Mouse (Mus musculus): ENCODE data around the gene Tpsg1.

The Tpsg1 gene

DNA sequence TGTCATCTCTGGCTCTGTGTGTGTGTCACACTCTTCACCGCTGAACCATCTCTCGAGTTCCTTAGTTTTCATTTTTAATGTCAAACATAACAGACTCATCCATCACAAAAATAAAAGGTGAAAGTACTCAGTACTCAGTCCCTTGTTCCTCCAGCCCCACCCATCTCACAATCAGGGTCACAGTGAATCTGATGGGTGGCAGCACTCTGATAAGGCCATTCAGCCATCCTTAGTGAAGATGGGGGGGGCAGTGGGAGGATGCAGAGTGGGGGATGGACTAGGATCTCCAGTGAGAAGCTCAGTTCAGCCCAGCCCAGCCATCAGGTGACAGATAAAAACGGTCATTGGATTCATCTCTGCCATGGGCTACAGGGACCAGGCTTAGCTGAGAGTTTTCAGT lies at the start of gene Tpsg1:
Gene Tpsg1, plus strand, starts transcription at position 301 of the 400 bp plus-strand sequence.
- DNase-seq (ENCODE audit: extremely low spot score, low read depth, low spot score), result no peak

DNA sequence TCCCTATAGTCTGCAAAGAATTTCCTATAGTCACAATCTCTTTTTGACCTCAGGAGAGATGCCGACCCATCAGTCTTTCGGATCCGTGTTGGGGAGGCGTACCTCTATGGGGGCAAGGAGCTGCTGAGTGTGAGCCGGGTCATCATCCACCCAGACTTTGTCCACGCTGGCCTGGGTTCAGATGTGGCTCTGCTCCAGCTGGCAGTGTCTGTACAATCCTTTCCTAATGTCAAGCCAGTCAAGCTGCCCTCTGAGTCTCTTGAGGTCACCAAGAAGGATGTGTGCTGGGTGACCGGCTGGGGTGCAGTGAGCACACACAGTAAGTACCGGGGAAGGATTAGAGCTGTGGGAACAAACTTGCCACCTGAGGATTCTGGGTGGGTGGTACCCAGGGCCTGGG lies 48.3 kb upstream of the Tpsg1 start:
- DNase-seq (ENCODE audit: extremely low spot score, low read depth, low spot score), result no peak

DNA sequence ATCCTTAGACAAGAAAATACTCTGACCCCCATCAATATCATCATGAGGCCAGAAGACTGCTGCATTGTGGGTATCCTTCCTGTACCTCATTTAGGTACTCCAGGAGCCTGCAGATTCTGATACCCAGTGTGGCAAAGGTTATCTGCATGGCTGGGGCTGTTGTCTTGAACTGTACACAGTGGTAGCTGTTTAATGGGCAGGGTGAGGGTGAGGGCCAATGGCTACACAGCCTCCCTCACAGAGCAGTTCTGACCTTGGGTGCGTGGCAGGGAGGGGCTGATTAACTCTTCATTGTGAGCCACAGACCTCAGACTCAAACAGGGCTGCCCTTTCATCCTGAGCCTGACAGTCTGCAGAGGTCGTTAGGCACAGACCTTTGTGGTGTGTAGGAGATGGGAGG lies 46.1 kb upstream of the Tpsg1 start:
- no peak for DNase-seq (ENCODE audit: extremely low spot score, low read depth, low spot score)

DNA sequence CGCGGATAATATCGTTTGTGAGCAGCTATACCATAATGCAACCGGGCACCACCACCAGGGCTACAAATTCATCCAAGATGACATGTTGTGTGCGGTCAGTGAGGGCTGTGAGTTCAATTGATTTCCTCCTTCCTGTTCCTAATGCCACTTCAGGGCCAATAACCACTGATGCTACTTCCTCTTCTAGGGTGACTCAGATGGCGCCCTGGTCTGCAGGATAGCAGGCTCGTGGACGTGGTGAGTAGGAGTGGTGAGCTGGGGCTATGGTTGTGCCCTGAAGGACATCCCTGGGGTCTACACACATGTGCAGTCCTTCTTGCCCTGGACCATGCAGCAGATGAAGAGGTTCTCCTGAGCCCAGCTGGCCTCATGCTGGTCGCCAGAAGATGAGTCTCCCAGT lies 36.8 kb upstream of the Tpsg1 start:
- DNase-seq (ENCODE audit: extremely low spot score, low read depth, low spot score), result no peak

DNA sequence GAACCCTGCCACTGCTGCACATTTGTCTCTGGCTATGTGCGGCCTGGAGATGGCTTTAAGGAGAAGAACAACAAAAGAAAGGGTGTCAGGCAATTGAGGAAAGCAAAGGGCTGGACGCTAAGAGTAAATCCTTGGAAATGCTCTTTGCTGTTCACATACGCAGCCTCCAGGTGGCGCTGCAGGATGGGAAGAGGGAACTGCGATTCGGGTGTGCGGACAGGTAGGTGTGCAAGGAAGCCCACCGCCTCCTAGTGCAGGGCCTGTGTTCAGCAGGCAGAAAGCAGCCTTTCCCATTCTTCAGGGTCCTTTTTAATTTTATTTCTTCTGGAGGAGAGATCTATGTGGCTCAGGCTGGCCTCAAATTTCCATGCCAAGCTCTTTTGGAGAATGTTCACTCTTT lies 35.1 kb upstream of the Tpsg1 start:
- DNase-seq (ENCODE audit: extremely low spot score, low read depth, low spot score), result peak; percentile 57

DNA sequence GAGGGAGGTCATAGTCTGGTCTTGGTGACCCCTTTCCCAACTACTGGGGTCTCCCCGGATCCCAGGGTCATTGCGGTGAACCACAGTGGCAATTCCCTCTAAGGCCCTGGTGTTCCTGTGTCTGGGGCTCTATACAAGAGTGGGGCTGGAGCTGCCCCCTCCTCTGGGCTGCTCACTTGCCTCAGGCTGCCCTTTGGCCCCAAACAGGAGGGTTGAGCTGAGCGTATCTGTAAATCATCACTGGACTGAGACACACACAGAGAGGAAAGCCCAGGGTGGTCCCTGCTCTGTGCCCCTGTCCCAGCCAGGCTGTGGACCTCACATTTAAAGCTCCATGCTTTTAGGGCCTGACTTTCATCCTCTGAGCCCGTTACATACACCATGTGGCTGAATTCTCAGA lies 30.9 kb upstream of the Tpsg1 start:
- no peak for DNase-seq (ENCODE audit: extremely low spot score, low read depth, low spot score)

DNA sequence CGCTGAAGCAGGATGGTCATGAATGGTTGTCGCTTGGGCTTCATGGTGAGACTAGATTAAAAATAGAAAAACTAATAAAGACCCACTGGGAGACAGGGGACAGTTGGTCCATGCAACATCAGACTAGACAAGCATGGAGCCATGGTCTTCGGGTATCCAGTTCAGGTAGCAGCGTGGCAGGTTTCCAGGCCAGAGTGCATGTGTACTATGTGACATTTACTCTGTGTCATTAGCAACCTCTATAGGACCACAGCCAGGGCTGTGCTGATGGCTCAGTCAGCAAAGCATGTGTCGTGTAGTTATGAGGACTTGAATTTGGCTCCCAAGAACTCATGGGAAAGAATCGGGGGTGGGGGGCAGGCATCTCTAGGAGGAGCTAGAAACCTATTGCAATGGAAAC lies 29.1 kb upstream of the Tpsg1 start:
- no peak for DNase-seq (ENCODE audit: extremely low spot score, low read depth, low spot score)

DNA sequence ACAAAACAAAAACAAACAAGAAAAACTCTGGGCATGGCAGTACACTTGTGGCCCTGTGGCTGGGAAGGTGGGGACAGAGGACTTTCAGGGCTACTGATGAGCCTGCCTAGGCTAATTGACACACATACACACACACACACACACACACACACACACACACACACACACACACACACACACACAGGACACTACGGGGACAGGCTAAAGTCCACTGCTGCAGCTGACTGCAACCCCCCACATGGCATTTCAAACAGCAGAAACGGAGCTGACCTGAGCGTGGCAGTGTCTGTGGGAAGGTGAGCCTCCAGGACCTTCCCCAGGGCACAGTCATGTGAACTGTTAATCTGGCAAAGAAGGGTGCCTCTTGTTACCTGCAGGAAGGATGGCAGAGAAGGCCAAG lies 27.6 kb upstream of the Tpsg1 start:
- DNase-seq (ENCODE audit: extremely low spot score, low read depth, low spot score), result no peak

DNA sequence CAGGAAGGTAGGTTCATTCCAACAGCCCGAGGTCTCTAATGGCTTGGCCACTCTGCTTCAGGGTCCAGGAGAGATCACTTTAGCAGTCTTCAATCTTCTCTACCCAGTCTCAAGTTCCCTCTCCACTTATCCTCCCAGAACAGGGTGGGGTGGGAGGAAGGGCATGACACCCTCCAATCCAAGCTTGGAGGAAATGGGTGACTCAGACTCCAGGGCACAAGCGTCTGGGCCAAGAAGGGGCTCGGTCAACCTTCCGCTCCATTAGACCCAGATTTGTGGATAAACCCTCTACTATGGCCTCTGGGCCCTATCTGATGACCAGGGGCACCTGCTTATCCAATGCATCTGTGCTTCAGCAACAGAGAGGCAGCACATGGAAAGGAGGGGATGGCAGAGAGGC lies 23.6 kb upstream of the Tpsg1 start, which contains the start of gene Tpsab1:
Gene Tpsab1, minus strand, starts transcription at position 101 of the 400 bp plus-strand sequence.
- no peak for DNase-seq (ENCODE audit: extremely low spot score, low read depth, low spot score)

DNA sequence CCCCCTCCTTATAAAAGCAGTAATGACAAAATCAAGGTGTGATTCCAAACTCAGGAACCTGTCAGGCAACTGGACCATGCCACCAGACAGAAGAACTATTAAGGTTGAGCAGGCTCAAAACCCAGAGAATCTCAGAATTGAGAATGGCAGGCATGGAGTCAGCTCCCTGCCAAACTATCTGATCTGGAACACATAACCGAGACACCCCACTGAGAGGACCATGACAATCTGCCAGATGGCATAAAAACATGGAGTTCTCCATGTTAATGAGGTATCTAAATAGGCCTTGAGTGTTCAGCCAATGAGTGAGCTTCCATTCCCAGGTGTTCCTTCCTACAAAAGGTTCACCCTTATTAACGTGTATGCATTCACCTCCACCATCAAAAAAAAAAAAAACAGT lies 7.8 kb upstream of the Tpsg1 start:
- no peak for DNase-seq (ENCODE audit: extremely low spot score, low read depth, low spot score)

DNA sequence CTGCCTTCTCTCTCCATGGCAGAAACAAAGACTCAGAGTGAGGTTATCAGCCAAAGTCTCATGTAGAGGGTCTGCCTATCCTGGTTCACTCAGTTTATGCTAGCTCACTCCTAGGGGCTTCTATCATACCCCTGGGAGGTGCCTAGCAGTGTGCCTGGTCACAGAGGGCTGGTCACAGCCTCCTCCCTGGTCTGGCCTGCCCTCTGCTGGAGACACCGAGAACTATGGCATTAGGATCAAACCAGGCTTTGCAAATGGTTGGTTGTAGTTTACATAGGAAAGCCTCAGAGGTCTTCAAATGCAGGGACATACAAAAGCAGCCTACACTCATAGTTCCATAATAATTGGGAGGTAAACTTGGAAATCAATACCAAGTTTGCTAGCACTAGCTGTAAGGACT lies 5.3 kb upstream of the Tpsg1 start:
- no peak for DNase-seq (ENCODE audit: extremely low spot score, low read depth, low spot score)

DNA sequence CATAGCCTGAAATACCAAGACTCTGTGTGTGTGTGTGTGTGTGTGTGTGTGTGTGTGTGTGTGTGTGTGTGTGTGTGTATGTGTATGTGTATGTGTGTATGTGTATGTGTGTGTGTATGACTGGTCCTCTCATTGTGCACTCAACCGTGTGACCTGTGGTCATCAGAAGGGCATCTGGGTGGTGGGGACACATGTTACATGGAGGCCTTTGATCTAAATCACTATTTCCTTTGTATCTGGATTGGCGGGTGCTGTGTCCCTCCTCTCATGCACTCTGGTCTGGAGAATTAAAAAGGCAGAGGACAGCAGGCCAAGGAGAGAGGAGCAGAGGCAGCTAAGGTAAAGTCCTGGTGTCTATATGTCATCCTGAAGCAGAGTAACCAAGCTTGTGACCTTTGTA lies 3.1 kb upstream of the Tpsg1 start, which contains the start of gene Tpsb2:
Gene Tpsb2, plus strand, starts transcription at position 301 of the 400 bp plus-strand sequence.
- DNase-seq (ENCODE audit: extremely low spot score, low read depth, low spot score), result no peak

DNA sequence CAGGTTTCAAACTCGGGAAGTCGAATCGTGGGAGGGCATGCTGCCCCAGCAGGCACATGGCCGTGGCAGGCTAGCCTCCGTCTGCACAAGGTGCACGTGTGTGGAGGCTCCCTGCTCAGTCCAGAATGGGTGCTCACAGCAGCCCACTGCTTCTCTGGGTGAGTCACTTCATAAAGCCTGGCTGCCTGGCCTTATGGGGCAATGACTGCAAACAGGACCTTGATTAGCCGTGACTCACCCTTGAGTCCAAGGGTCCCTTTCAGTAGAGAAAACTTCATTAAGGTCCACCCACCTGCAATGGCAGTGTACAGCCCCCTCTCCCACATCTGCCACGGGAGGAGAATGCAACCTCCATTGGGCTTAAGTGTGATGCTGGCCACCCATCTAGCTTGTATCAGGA lies 3.4 kb downstream of the Tpsg1 start:
- no peak for DNase-seq (ENCODE audit: extremely low spot score, low read depth, low spot score)

DNA sequence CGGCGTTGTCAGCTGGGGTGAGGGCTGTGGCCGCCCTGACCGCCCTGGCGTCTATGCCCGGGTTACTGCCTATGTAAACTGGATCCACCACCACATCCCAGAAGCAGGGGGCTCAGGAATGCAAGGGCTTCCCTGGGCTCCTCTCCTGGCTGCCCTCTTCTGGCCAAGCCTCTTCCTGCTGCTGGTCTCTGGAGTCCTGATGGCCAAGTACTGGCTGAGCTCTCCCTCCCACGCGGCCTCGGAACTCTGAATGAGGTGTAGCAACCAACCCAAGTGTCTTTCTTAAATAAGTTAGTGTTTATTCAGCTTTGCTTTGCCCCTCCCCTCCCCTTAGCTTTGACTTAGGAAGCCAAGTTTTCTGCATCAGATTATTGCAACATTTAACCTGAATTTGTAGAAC lies 4.9 kb downstream of the Tpsg1 start:
- no peak for DNase-seq (ENCODE audit: extremely low spot score, low read depth, low spot score)

DNA sequence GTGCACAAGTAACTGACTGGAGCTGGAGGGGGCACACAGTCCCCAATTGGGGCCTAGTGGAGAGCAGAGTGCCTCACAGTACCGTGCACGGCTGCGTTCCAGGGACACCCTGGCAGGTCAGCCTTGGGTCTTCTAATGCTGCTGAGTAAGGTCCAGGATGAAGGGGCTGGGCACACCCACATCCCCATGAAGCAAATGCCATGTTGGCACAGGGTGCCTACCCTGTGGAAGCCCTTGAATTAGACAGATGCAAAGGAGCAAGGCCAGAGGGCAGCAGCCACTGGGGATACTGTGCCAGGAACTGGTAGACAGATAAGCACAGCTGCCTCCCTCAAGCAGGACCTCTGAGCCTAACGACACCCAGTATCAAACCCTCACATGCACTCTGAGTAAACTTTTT lies 25.5 kb downstream of the Tpsg1 start:
- no peak for DNase-seq (ENCODE audit: extremely low spot score, low read depth, low spot score)

DNA sequence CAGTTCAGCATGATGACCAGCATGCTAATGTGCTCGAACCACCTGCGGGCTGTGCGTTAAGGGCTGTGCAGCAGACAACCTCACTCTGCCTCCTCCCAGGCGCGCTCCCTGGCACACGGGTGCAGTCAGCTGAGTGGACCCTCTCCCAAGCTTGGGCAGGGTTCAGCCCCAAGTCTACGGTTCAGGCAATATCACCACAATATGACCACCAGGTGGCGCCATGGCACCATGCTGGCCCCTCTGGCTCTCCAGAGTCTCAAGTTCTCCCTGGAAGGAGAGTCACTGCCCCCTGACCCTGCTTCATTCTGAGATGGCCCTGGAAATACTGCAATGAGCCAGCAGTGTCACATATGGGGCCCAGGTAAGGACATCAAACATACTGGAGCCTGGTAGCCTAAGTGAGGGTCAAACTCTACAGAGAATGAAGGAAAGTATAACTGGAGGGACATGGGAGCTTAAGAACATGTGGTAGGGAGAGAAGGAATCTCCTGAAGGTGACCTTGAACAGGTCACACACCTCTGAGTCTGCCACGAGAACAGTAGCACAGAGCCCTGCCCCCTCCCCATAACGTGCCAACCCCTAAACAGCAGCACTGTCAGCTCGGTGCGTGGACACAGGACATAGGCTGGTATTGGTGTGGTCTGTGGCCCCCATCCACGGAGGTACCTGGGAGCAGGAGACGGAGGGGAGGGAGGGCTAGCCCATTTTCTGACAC lies 28.9 kb downstream of the Tpsg1 start:
- DNase-seq (ENCODE audit: extremely low spot score, low read depth, low spot score), result peak; percentile 70

DNA sequence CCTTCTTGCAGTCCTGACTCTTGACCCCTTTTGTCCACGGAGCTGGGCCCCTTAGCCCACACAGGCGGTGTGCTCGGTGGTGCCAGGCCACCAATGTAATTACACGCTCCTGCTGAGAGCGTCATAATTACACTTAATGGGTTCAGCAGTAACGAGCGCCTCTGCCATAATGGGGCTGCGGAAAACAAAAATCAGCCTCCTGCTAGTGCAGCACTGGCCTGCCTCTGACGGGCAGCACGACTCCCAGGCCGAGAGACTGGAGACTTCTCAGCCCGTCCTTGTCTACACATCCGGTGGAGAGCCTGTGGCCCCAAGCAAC lies 29.4 kb downstream of the Tpsg1 start:
- DNase-seq (ENCODE audit: extremely low spot score, low read depth, low spot score), result no peak

DNA sequence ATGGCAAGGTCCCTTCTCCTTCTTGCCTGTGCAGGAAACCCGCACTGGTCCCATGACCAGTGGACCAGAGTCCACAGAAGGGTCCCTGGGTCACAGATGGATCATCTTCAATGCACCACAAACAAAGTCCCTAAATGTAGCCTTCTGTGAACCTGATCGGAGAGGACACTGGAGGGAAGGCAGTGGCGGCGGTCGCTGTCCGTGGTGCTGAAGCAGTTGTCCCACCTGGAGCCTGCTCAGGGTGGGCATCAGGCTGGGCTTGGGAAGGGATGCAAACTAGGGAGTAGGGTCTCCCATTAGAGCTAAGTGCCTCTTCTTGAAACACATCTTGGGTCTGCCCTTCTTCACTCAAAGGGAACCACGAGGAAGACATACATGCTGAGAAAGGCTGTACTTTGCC lies 31.4 kb downstream of the Tpsg1 start:
- no peak for DNase-seq (ENCODE audit: extremely low spot score, low read depth, low spot score)

DNA sequence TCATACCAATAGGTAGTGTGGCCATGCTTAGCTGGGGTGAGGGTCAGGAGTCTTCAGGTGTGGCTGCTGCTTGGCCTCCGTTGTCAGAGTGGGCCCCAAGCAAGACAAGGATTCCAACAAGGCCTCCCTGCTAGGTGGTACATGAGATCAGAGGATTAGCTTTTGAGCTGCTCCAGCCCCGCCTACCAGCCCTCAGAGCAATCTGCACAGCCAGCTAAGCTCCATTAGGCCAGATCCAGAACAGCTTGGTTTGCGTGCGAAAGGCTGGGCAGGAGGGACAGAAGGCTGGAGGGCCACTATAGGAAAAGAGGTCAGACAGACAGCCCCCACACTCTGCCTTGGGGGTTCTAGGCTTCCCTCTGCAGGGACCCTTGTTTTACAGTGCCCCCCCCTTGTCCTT lies 32.4 kb downstream of the Tpsg1 start:
- no peak for DNase-seq (ENCODE audit: extremely low spot score, low read depth, low spot score)

DNA sequence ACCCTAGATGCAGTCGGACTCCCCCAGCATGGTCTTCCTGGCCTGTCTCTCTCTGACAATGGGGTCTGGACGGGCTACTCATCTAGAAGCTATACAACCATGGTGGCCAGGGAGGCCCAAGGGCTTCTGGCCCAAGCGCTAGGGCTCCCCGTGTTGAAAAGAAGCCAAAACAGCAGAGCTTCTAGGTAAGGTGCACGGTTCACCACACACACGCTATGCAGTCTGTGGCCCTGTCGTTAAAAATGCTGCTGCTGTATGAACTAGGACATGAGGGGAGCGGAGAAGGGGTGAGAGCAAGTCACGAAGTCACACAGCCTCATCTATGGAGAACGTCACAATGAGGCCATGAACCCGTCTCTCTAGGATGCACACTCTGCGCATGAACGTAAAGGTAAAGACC lies 33.2 kb downstream of the Tpsg1 start:
- no peak for DNase-seq (ENCODE audit: extremely low spot score, low read depth, low spot score)

DNA sequence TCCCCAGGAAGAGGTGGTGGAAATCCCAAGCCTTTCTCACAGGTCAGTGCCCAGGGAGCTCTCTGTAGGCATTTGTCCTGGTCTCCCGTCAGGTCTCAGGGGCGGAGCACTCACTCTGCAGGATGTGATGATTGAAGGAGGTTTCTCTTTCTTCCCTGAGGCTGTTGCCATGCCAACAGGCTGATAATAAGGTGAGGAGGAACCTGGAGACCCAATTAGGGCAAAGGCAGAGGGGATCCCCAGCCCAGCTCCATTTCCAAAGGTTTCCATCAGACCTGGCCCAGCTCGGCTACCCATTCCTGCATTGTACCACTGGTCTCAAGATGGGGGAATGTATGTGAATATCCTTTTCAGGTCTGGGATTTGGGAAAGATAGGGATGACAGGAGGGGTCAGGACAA lies 35.1 kb downstream of the Tpsg1 start:
- DNase-seq (ENCODE audit: extremely low spot score, low read depth, low spot score), result no peak

DNA sequence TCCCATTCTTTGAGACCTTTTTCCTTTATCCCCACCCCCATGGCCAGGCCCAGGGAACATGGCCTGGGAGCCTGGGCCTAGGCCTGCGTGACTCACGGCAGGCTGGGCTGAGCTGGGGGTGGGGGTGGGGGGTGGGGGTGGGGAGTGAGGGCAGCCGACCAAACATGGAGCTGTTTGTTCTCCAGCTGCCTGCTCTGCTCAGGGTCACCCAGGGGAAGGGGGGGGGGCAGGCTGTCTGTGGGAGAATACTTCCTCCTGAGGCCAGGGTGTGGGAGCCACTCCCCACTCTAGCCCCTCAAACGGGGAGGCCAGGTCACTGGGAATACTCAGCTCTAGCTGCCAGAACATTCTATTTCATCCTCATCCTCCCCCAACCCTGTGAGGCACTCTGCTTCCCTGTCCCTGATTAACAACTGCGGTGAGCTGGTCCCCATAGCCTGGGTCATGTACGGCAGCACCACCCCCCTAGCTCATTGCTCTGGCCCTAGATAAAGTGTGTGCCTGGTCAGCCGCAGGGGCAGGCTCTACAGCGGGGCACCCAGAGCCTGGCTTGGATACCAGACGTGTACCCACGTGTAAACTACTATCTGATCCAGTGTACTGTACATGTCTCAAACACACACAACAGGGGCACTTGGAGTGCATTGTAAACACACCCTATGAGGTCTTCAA lies 36.3 kb downstream of the Tpsg1 start:
- no peak for DNase-seq (ENCODE audit: extremely low spot score, low read depth, low spot score)

DNA sequence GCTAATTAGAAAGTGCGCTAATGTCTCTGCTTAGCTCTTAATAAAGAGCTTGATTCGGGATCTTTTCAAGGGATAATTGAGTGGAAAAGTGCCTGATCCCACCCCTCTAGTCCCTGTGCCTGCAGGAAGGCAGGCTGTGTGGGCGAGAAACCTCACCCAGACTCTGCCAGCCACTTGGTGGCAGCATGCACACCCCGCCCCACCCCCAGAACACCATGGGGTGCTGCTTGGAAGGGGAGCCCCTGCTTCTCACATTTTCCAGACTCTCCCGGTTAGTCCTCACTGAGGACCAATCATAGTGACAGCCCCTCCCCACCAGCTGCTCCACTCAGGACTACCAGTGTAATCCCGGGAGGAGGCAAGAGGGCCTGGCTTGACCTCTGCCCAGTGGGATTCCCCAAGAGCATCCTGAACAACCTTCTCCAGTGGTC lies 37.0 kb downstream of the Tpsg1 start:
- DNase-seq (ENCODE audit: extremely low spot score, low read depth, low spot score), result no peak
